Comparison of ENCODE assay signal across 9 mouse cellular contexts in genomic region chr5:92312046-92312715, GRCm38 (mm10). TPM values are rescaled to one million over a fixed set of nuclear protein-coding genes. Genes with fewer than 3 reads are reported as not detected.
A peak's percentile ranks its signal among the peaks of the same experiment; 100 is the strongest.
DNase-seq lines count a peak whose midpoint lies in the region; ATAC-seq lines count a peak whose summit lies in the region.
"Had no signal": no experiment of that assay in that cellular context is flagged by ENCODE, and none has a peak within 500 bp of the region (broad histone marks: within the 10 kb centered on the region; RNA-seq: fewer than 3 reads in every experiment).

No protein-coding gene starts in this region.

- H3K9ac ChIP-seq in kidney, embryonic 14.5 days (ENCODE audit: low read depth, low read length) = no peak overlapping the region
- H3K9ac ChIP-seq in limb, embryonic 13.5 days = no peak overlapping the region
- H3K9ac ChIP-seq: stomach, embryonic 15.5 days had no signal

- peak; percentile 79 for DNase-seq in kidney, adult 11 months
- DNase-seq in c-Kit-negative CD71-positive TER-119-positive erythroid progenitor cells, embryonic 14.5 days (ENCODE audit: low read depth, low spot score) = peak; percentile 60
- DNase-seq in frontal cortex, postnatal 10 days (ENCODE audit: low spot score in 2 of 2) = peak; percentile 73 to 80
- peak; percentile 80 to 93 for DNase-seq in kidney, adult 8-10 months
- peak; percentile 81 for DNase-seq in thymus, postnatal 0 days (ENCODE audit: low spot score)

- no peaks in the 10 kb centered on the region for H3K9me3 ChIP-seq in kidney, embryonic 14.5 days (ENCODE audit: control insufficient read depth, low read length)
- H3K9me3 ChIP-seq in limb, embryonic 13.5 days = no peaks in the 10 kb centered on the region
- H3K9me3 ChIP-seq: stomach, embryonic 15.5 days had no signal

- ATAC-seq in kidney, embryonic 14.5 days (ENCODE audit: low FRiP score, low TSS enrichment) = no peak
- no peak for ATAC-seq in limb, embryonic 13.5 days (ENCODE audit: low FRiP score, low read depth)
- ATAC-seq in neutrophil, adult 5-6 weeks (ENCODE audit: extremely low read depth, insufficient number of reproducible peaks, low FRiP score, poor library complexity, severe bottlenecking) = peak; percentile 59

- WGBS in kidney, embryonic 14.5 days = 13% methylated on average over 13 of the region's 13 CpGs
- 13% methylated on average over 13 of the region's 13 CpGs for WGBS in limb, embryonic 13.5 days

- no peak overlapping the region for H3K27ac ChIP-seq in kidney, embryonic 14.5 days (ENCODE audit: low read depth, low read length)
- no peak overlapping the region for H3K27ac ChIP-seq in limb, embryonic 13.5 days
- H3K27ac ChIP-seq: stomach, embryonic 15.5 days had no signal

- H3K4me3 ChIP-seq in kidney, embryonic 14.5 days (ENCODE audit: low read length) = no peak overlapping the region
- H3K4me3 ChIP-seq in limb, embryonic 13.5 days = no peak overlapping the region
- H3K4me3 ChIP-seq: stomach, embryonic 15.5 days had no signal

- H3K36me3 ChIP-seq in kidney, embryonic 14.5 days (ENCODE audit: control insufficient read depth, insufficient read depth, low read length) = no peaks in the 10 kb centered on the region; the same call in 1 of the 2 replicates
- no peaks in the 10 kb centered on the region; the same call in 1 of the 2 replicates for H3K36me3 ChIP-seq in limb, embryonic 13.5 days

- no peaks in the 10 kb centered on the region for H3K4me1 ChIP-seq in kidney, embryonic 14.5 days (ENCODE audit: control insufficient read depth, insufficient read depth, low read length)
- H3K4me1 ChIP-seq in limb, embryonic 13.5 days = peaks cover 17% of the 10 kb centered on the region

- H3K4me2 ChIP-seq in kidney, embryonic 14.5 days (replicated peaks; ENCODE audit: low read depth, low read length) = no peak overlapping the region
- 0 out of 2 replicates have a peak overlapping the region, but pooled peaks have one; percentile 15 for H3K4me2 ChIP-seq in limb, embryonic 13.5 days (replicated peaks)
- H3K4me2 ChIP-seq: stomach, embryonic 15.5 days had no signal

- no peaks in the 10 kb centered on the region for H3K27me3 ChIP-seq in kidney, embryonic 14.5 days (ENCODE audit: control insufficient read depth, insufficient read depth, low read length)
- no peaks in the 10 kb centered on the region for H3K27me3 ChIP-seq in limb, embryonic 13.5 days
- H3K27me3 ChIP-seq: stomach, embryonic 15.5 days had no signal

RNA-seq across cellular contexts. Expression of gene Sdad1, which starts 1.9 kb away (rescaled TPM):
- polyA plus RNA-seq in kidney, embryonic 14.5 days (2014; fragmentation: Nextera tagmentation; extraction: Ambion mirVana) = 48.3 and 62.6 TPM in 2 replicates
- 46.5 and 48.4 TPM in 2 replicates for polyA plus RNA-seq in limb, embryonic 13.5 days (2015; fragmentation: Nextera tagmentation; extraction: Ambion mirVana)
- total RNA-seq in neutrophil, adult 5-6 weeks (2017) = 41.9 and 50.0 TPM in 2 replicates
- polyA plus RNA-seq in thymus, postnatal 0 days (2015; fragmentation: Nextera tagmentation; extraction: Ambion mirVana) = 35.5 and 41.4 TPM in 2 replicates

RNA-seq across cellular contexts. Expression of gene Cxcl9, which starts 15.7 kb away (rescaled TPM):
- polyA plus RNA-seq in kidney, embryonic 14.5 days (2014; fragmentation: Nextera tagmentation; extraction: Ambion mirVana) = not detected in 2 replicates
- polyA plus RNA-seq in limb, embryonic 13.5 days (2015; fragmentation: Nextera tagmentation; extraction: Ambion mirVana) = 0.49 and 0.76 TPM in 2 replicates
- 0.12 TPM in 2 replicates for total RNA-seq in neutrophil, adult 5-6 weeks (2017)
- 2.9 and 4.2 TPM in 2 replicates for polyA plus RNA-seq in thymus, postnatal 0 days (2015; fragmentation: Nextera tagmentation; extraction: Ambion mirVana)
- polyA plus RNA-seq: stomach, embryonic 15.5 days had no signal

RNA-seq across cellular contexts. Expression of gene Art3, which starts 19.4 kb away (rescaled TPM):
- 1.7 and 3.1 TPM in 2 replicates for polyA plus RNA-seq in kidney, embryonic 14.5 days (2014; fragmentation: Nextera tagmentation; extraction: Ambion mirVana)
- 5.2 and 5.5 TPM in 2 replicates for polyA plus RNA-seq in limb, embryonic 13.5 days (2015; fragmentation: Nextera tagmentation; extraction: Ambion mirVana)
- 0.49 TPM in 1 of 2 replicates, not detected in the other for total RNA-seq in neutrophil, adult 5-6 weeks (2017)
- polyA plus RNA-seq in thymus, postnatal 0 days (2015; fragmentation: Nextera tagmentation; extraction: Ambion mirVana) = 4.2 and 6.5 TPM in 2 replicates

RNA-seq across cellular contexts. Expression of gene Naaa, which starts 34.2 kb away (rescaled TPM):
- polyA plus RNA-seq in kidney, embryonic 14.5 days (2014; fragmentation: Nextera tagmentation; extraction: Ambion mirVana) = 18.6 and 22.9 TPM in 2 replicates
- 11.6 and 12.3 TPM in 2 replicates for polyA plus RNA-seq in limb, embryonic 13.5 days (2015; fragmentation: Nextera tagmentation; extraction: Ambion mirVana)
- 42.5 and 43.8 TPM in 2 replicates for total RNA-seq in neutrophil, adult 5-6 weeks (2017)
- polyA plus RNA-seq in thymus, postnatal 0 days (2015; fragmentation: Nextera tagmentation; extraction: Ambion mirVana) = 12.6 and 13.4 TPM in 2 replicates

RNA-seq across cellular contexts. Expression of gene Cxcl10, which starts 36.5 kb away (rescaled TPM):
- polyA plus RNA-seq in kidney, embryonic 14.5 days (2014; fragmentation: Nextera tagmentation; extraction: Ambion mirVana) = 0.84 and 1.0 TPM in 2 replicates
- 0.94 and 1.5 TPM in 2 replicates for polyA plus RNA-seq in limb, embryonic 13.5 days (2015; fragmentation: Nextera tagmentation; extraction: Ambion mirVana)
- total RNA-seq in neutrophil, adult 5-6 weeks (2017) = 2.6 and 6.2 TPM in 2 replicates
- 96.0 and 127 TPM in 2 replicates for polyA plus RNA-seq in thymus, postnatal 0 days (2015; fragmentation: Nextera tagmentation; extraction: Ambion mirVana)
